Mouse (Mus musculus) frontal cortex, postnatal 14 days (tissue): Measurements from ENCODE around the gene Pate3.
"Not testable (repeated sequence)": the region's sequence is repeated elsewhere in the genome, so short reads cannot be mapped to it uniquely, and the experiment has no call there.

Experiments used
- DNase-seq, 2 experiments: peaks; one replicate each; pipeline ENCODE4 v3.0.0; 2022; ENCODE audit warnings: low spot score in 2 of 2

Pate3 gene

GRCm38 (mm10) chr9:35648102-35648501, at the start of gene Pate3:
TSS of gene Pate3 (minus strand) at chr9:35648202.
- DNase-seq = no peak

DNA sequence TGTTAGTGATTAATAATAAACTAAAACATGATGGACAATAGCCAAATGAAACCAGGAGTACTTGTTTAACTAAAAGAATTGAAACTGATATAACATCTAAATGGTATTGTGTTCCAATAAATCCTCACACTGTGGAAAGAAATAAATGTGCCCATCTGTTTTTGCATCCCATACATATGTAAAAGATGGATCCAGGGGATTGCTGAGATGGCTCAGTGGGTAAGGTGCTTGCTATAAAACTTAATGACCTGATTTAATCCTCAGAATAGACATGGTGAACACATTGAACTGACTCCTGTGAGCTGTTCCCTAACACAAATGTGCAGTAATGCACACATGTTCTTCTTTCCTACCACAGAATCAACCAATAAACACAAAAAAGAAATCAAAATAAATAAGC, 43.9 kb upstream of the Pate3 start:
- no peak for DNase-seq

- no peak for DNase-seq
Measured at GRCm38 (mm10) chr9:35687013-35687412, 39.0 kb upstream of the Pate3 start, which contains the start of gene Pate1. TSS of gene Pate1 (minus strand) at chr9:35687390.

GRCm38 (mm10) chr9:35673557-35673956, 25.6 kb upstream of the Pate3 start:
- no peak for DNase-seq

DNA sequence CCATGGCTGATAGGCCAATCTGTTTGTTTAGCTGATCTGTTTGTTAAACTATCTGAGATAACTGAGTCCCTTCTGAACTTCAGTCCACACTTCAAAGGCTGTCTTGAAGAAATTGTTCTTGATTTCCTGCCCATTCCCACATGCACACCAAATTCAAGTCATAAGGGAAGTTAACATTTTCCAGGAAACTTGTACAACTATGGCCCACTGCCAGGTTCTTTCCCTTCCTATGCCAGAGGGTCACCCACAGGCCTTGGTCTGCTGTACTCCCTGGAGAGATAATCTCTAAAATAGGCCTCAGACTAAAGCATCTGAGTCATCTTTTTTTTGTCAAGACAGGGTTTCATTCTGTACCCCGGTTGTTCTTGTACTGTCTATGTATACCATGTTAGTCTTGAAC, 15.0 kb downstream of the Pate3 start:
- no peak for DNase-seq

GRCm38 (mm10) chr9:35616784-35617183, 31.2 kb downstream of the Pate3 start:
- not testable (repeated sequence) for DNase-seq

- DNase-seq = no peak
Measured at GRCm38 (mm10) chr9:35614005-35614404, 34.0 kb downstream of the Pate3 start.

DNA sequence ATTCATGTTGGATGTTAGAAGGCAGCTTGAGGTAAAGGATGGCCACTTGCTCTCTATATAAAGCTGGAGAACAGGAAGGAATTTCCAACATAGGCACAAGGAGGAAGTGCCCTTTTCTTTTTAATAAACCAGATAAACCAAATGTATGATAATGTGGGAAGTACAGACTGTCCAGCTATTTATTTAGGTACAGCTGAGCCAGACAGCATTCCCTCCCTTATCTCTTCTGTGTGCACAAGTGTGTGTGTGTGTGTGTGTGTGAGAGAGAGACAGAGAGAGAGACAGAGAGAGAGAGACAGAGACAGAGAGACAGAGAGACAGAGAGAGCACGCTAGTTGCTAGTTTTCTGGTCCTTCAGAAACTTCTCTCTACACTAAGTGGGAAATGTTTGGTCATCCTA, 36.2 kb downstream of the Pate3 start, which contains the start of gene Pate4:
Pate4 (minus strand) TSS at position 101 of the 400 bp plus-strand sequence.
- DNase-seq = no peak

GRCm38 (mm10) chr9:35607647-35608405, 40.2 kb downstream of the Pate3 start:
- no peak for DNase-seq
